Mouse (Mus musculus) kidney, embryonic 16.5 days (tissue): ENCODE measurements around the gene Podn. TPM values are rescaled to one million over a fixed set of nuclear protein-coding genes. Genes with fewer than 3 reads are reported as not detected.

Source experiments
- ATAC-seq: fragments of 200-750 bp; cut with Nextera tagmentation; 2 replicates; pipeline ENCODE4 v1.8.0; 2017; ENCODE audit warnings: moderate TSS enrichment; ENCODE audit not compliant: low FRiP score, low TSS enrichment
- H3K27ac ChIP-seq: fragments of 300-500 bp; sonication (generic); 2 replicates; pipeline ENCODE4 v1.5.1; 2014; ENCODE audit warnings: low read length
- H3K27me3 ChIP-seq: fragments of 300-500 bp; sonication (generic); 2 replicates; pipeline ENCODE4 v1.6.1; 2014; ENCODE audit warnings: low read length, control low read depth, mixed read lengths; ENCODE audit not compliant: insufficient read depth
- H3K36me3 ChIP-seq: fragments of 300-500 bp; sonication (generic); 2 replicates; pipeline ENCODE4 v1.6.1; 2014; ENCODE audit warnings: low read length, control low read depth, mixed read lengths; ENCODE audit not compliant: insufficient read depth
- H3K4me1 ChIP-seq: fragments of 300-500 bp; sonication (generic); 2 replicates; pipeline ENCODE4 v1.6.1; 2014; ENCODE audit warnings: low read length, control low read depth, mixed read lengths; ENCODE audit not compliant: insufficient read depth
- H3K4me2 ChIP-seq: fragments of 300-500 bp; sonication (generic); replicated peaks from 2 replicates; pipeline ENCODE4 v1.6.1; 2014; ENCODE audit warnings: low read depth, low read length
- H3K4me3 ChIP-seq: fragments of 300-500 bp; sonication (generic); 2 replicates; pipeline ENCODE4 v1.5.1; 2014; ENCODE audit warnings: mild to moderate bottlenecking, low read length
- H3K9ac ChIP-seq: fragments of 300-500 bp; sonication (generic); replicated peaks from 2 replicates; pipeline ENCODE4 v1.6.1; 2014; ENCODE audit warnings: low read length
- H3K9me3 ChIP-seq: fragments of 300-500 bp; sonication (generic); 2 replicates; pipeline ENCODE4 v1.6.1; 2016; ENCODE audit warnings: low read length, control low read depth
- WGBS: fragments of 180-500 bp; shearing (Covaris S2); extraction: QIAGEN DNeasy Blood & Tissue Kit; methylation state at CpG from one replicate; pipeline ENCODE4 v1.1.7; 2014; 5-methylcytosine and 5-hydroxymethylcytosine counted together
- polyA plus RNA-seq: library from polyadenylated mRNA; unstranded; fragments of >200 nt; fragmentation: Nextera tagmentation; extraction: Ambion mirVana; gene quantifications from 2 replicates; pipeline ENCODE4 v1.2.1, GENCODE M21; 2015

Gene Podn
- polyA plus RNA-seq, 1 experiment from 2014 or later, result 0.82 TPM

- peaks cover 19% of the 10 kb centered on the region for H3K4me1 ChIP-seq
- H3K4me2 ChIP-seq, result peak overlapping the region; percentile 99
- ATAC-seq, result peak; percentile 62
- peaks cover 36% of the 10 kb centered on the region for H3K27me3 ChIP-seq
- peak overlapping the region; percentile 67 for H3K9ac ChIP-seq
- no peaks in the 10 kb centered on the region for H3K9me3 ChIP-seq
- H3K36me3 ChIP-seq, result no peaks in the 10 kb centered on the region
- H3K4me3 ChIP-seq, result peak overlapping the region; percentile 64
- WGBS, result under 1% methylated on average over 56 of the region's 86 CpGs
- no peak overlapping the region for H3K27ac ChIP-seq
Observed at GRCm38 (mm10) chr4:108031502-108032351, 64.5 kb downstream of the Podn start.

GRCm38 (mm10) chr4:108030888-108031501 lies 65.2 kb downstream of the Podn start:
- H3K4me3 ChIP-seq, result peak overlapping the region; percentile 64
- H3K9me3 ChIP-seq, result no peaks in the 10 kb centered on the region
- WGBS, result 3% methylated on average over 21 of the region's 22 CpGs
- H3K36me3 ChIP-seq, result no peaks in the 10 kb centered on the region
- H3K27ac ChIP-seq, result no peak overlapping the region
- 0 out of 2 replicates have a peak, but pooled peaks have one; percentile 36 for ATAC-seq
- H3K4me1 ChIP-seq, result peaks cover 19% of the 10 kb centered on the region
- peak overlapping the region; percentile 67 for H3K9ac ChIP-seq
- H3K27me3 ChIP-seq, result peaks cover 36% of the 10 kb centered on the region
- peak overlapping the region; percentile 99 for H3K4me2 ChIP-seq

- 49% methylated on average over 3 of the region's 3 CpGs for WGBS
- Histone ChIP-seq H3K4me3 (no peak overlapping the region), H3K4me2 (no peak overlapping the region), H3K9ac (no peak overlapping the region), H3K27ac (no peak overlapping the region), H3K27me3 (peaks cover 13% of the 10 kb centered on the region), H3K9me3 (no peaks in the 10 kb centered on the region), H3K36me3 (no peaks in the 10 kb centered on the region), H3K4me1 (peaks cover 25% of the 10 kb centered on the region)
- ATAC-seq, result no peak
Observed at GRCm38 (mm10) chr4:108026193-108026592, 70.1 kb downstream of the Podn start.

GRCm38 (mm10) chr4:108025269-108025668 lies 71.0 kb downstream of the Podn start:
- Histone ChIP-seq H3K9me3 (no peaks in the 10 kb centered on the region), H3K4me3 (peak overlapping the region; percentile 3; the same call in 1 of the 2 replicates), H3K4me2 (peak overlapping the region; percentile 20; the same call in 1 of the 2 replicates), H3K9ac (no peak overlapping the region), H3K27ac (peak overlapping the region; percentile 58; the same call in 1 of the 2 replicates), H3K36me3 (no peaks in the 10 kb centered on the region), H3K4me1 (peaks cover 16% of the 10 kb centered on the region), H3K27me3 (peaks cover 3% of the 10 kb centered on the region)
- WGBS, result 3% methylated on average over 10 of the region's 10 CpGs
- ATAC-seq, result peak; percentile 76

GRCm38 (mm10) chr4:108024641-108025040 lies 71.6 kb downstream of the Podn start:
- H3K9me3 ChIP-seq, result no peaks in the 10 kb centered on the region
- 32% methylated on average over 5 of the region's 5 CpGs for WGBS
- H3K9ac ChIP-seq, result no peak overlapping the region
- H3K4me3 ChIP-seq, result no peak overlapping the region
- H3K4me1 ChIP-seq, result peaks cover 14% of the 10 kb centered on the region
- no peaks in the 10 kb centered on the region for H3K36me3 ChIP-seq
- peak; percentile 77; the same call in 1 of the 2 replicates for ATAC-seq
- no peak overlapping the region for H3K4me2 ChIP-seq
- peak overlapping the region; percentile 70 for H3K27ac ChIP-seq
- no peaks in the 10 kb centered on the region; the same call in 1 of the 2 replicates for H3K27me3 ChIP-seq

- ATAC-seq, result no peak
- Histone ChIP-seq H3K4me3 (no peak overlapping the region), H3K27me3 (no peaks in the 10 kb centered on the region), H3K9ac (no peak overlapping the region), H3K36me3 (no peaks in the 10 kb centered on the region), H3K4me2 (no peak overlapping the region), H3K4me1 (peaks cover 14% of the 10 kb centered on the region), H3K9me3 (no peaks in the 10 kb centered on the region), H3K27ac (no peak overlapping the region)
- WGBS, result 83% methylated on average over 4 of the region's 4 CpGs
Observed at GRCm38 (mm10) chr4:108023186-108023585, 73.1 kb downstream of the Podn start.

GRCm38 (mm10) chr4:108020178-108020577 lies 76.1 kb downstream of the Podn start:
- ATAC-seq, result no peak
- no peak overlapping the region for H3K4me3 ChIP-seq
- H3K27ac ChIP-seq, result no peak overlapping the region
- H3K9ac ChIP-seq, result no peak overlapping the region
- WGBS, result 88% methylated on average over 6 of the region's 6 CpGs
- no peak overlapping the region for H3K4me2 ChIP-seq
- H3K4me1 ChIP-seq, result peaks cover 9% of the 10 kb centered on the region
- no peaks in the 10 kb centered on the region for H3K27me3 ChIP-seq
- no peaks in the 10 kb centered on the region for H3K36me3 ChIP-seq
- H3K9me3 ChIP-seq, result no peaks in the 10 kb centered on the region

GRCm38 (mm10) chr4:108018961-108019921 lies 77.0 kb downstream of the Podn start:
- no peak; the same call in 1 of the 2 replicates for ATAC-seq
- H3K4me1 ChIP-seq, result peaks cover 1% of the 10 kb centered on the region; the same call in 1 of the 2 replicates
- no peak overlapping the region for H3K27ac ChIP-seq
- H3K9ac ChIP-seq, result no peak overlapping the region
- no peak overlapping the region for H3K4me3 ChIP-seq
- no peaks in the 10 kb centered on the region for H3K9me3 ChIP-seq
- no peaks in the 10 kb centered on the region for H3K36me3 ChIP-seq
- no peaks in the 10 kb centered on the region for H3K27me3 ChIP-seq
- H3K4me2 ChIP-seq, result no peak overlapping the region
- 50% methylated on average over 14 of the region's 14 CpGs for WGBS

GRCm38 (mm10) chr4:108018241-108018923 lies 77.9 kb downstream of the Podn start:
- no peak overlapping the region for H3K27ac ChIP-seq
- H3K36me3 ChIP-seq, result no peaks in the 10 kb centered on the region
- no peak overlapping the region for H3K9ac ChIP-seq
- H3K4me1 ChIP-seq, result no peaks in the 10 kb centered on the region
- no peaks in the 10 kb centered on the region for H3K9me3 ChIP-seq
- H3K4me3 ChIP-seq, result no peak overlapping the region
- no peaks in the 10 kb centered on the region for H3K27me3 ChIP-seq
- ATAC-seq, result no peak
- 43% methylated on average over 10 of the region's 10 CpGs for WGBS
- H3K4me2 ChIP-seq, result no peak overlapping the region
